Mouse (Mus musculus) kidney, postnatal 10 days (tissue): ENCODE results near the gene A630076J17Rik.

Experiments used
- DNase-seq: peaks from one replicate; pipeline ENCODE4 v3.0.0; 2021; ENCODE audit warnings: mixed read lengths

The A630076J17Rik gene

DNA sequence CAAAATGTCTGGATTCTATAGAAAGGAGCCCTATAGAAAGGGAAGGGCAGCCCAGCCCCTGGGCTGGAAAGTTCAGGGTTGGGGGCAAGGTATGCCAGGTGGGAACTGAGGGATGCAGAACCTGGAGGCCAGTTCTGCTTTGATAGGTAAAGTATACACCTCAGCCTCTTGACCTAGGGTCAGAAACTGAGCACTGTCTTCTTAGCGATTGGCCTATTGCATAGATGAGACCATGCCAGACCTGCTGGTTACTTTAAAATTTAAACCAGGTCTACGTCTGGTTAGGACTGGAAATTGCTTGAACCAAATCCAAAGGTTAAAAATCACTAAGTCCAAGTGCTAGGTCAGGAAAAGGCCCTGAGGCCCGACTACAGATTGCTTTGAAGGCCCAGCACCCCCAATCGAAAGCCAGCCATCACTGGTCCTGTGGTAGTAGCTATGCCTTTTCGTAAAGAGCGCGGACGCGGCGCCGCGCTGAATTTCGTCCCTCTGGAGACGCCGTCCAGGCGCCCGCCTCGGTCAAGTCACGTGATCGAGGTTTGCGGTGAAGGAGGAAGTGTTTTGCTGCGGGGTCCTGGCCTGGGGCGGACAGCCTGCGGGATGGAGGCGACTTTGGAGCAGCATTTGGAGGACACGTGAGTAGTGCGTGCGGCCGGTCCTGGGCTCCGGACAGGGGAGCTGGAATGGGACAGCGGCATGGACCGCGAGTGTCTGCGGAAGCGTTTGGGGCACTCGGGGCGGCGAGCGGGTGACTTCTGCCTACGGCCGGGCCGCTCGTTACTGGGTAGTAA lies 48.3 kb downstream of the A630076J17Rik start, which contains the start of gene Lamtor5:
Gene Lamtor5 (plus strand): TSS at position 380 of the 791 bp plus-strand sequence.
- peak; percentile 94 for DNase-seq
